Mouse (Mus musculus) layer of hippocampus, adult 18-20 months (tissue): ENCODE measurements at regions not wholly inside any gene's neighbourhood (a gene's known extent, or its start where the extent isn't known, plus 50 kb on each side); places are given as distances from the start of the nearest gene placed in this dataset.

Experiments
- DNase-seq, 2 experiments: peaks; one replicate each; pipeline ENCODE4 v3.0.0; 2022; ENCODE audit warnings: low spot score in 2 of 2

GRCm38 (mm10) chr5:126723304-126724295 is 518.0 kb upstream of the Tmem132c start:
- no peak for DNase-seq

DNA sequence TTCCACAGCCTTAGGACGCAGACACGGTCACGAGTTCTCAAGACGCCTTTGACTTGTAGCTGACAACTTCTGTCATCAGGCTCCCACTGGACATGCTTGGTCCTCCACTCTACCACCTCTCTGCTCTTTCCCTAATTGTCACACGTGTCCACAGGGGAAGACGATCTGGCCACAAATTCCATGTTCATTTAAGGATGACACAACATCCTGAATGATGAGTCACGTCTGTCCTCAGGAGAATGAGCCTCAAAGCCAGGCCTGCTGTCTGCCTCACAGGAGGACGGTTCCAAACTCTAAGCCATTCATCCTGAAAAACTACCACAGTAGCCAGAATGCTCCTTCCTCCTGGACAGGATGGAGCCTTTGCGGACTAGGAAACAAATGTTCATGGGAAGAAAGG is 517.3 kb upstream of the Tmem132c start:
- DNase-seq, result no peak

GRCm38 (mm10) chr5:126733470-126733869 is 508.1 kb upstream of the Tmem132c start:
- DNase-seq, result peak; percentile 79 to 92

GRCm38 (mm10) chr5:126735733-126736132 is 505.9 kb upstream of the Tmem132c start:
- no peak for DNase-seq

DNA sequence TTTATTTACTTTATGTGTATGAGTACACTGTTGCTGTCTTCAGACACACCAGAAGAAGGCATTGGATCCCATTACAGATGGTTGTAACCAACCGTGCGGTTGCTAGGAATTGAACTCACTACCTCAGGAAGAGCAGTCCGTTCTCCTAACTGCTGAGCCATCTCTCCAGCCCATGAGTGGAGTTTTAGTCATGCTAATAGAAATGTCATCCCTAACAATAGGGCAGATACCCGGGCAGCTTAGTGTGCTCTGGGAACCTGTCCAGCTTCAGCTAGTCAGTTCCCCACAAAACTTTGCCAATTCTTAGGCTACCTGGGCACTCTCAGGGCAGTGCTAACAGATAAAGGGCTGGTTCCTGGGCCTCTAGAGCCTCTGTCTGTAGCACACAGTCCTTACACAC is 503.9 kb upstream of the Tmem132c start:
- DNase-seq, result no peak

GRCm38 (mm10) chr5:126740861-126741410 is 500.7 kb upstream of the Tmem132c start:
- no peak for DNase-seq

- no peak for DNase-seq
These were observed 486.5 kb upstream of the Tmem132c start for GRCm38 (mm10) chr5:126755107-126755506.

GRCm38 (mm10) chr5:126765037-126765707 is 476.4 kb upstream of the Tmem132c start:
- DNase-seq, result no peak

DNA sequence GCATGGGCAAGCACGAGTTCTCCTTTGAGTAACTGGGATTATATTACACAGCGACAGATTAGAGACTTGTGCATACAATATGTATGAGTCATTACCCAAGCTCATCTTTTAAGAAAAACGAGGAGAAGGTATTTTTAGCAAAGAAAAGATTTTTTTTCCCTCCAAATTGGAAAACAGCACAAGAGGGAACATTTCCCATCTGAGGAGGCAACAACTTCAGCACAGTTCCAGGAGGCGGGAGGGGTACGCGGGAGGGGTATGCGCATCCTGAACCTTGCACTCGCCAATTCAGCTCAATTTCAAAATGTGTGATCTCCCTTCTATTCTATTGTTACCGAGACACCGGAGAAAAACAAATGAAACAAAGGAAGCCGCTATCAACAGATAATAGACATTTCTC is 472.6 kb upstream of the Tmem132c start:
- DNase-seq, result peak in 1 of 2 experiments; percentile 24

DNA sequence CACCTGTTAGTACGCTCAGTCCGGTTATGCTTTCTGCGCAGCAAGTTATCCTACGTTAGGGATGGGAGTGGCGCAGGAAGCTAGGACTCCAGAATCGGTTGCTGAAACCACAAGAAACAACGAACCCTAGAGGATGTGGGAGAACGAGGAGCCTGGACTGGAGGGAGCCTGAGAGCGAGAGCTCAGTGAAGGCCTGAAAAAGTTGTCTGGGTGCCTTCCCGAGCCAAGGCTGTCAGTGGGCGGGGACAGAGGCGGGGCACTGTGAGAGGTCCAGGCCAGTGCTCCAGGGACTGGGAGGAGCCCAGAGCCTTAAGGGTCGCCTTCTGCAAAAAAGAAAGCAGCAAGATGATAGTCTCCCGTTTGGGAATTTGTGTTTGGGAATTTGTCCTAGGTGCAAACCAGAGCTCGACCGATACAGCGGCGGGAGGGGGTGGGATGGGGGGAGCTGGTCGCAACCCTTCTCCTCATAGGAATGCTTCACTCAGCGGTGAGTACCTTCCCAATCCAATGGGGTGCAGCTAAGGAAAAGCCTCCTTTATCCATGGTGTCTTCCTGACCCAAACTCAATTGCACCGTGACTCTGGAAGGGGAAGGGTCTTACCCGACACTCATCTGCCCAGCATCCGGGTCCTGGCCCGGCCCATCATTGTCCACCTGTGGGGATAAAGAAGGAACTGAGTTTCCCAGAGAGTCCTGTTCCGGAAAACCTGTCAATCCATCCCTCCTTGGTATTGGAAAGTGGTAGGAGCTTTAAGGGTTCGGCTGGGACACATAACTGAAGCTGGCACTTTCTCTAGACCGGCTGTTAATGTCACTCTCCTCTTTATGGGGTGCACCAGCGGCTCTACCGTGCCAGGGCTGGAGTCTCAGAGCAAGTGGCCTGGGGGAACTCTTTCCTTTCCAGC is 453.6 kb upstream of the Tmem132c start:
- no peak for DNase-seq

DNA sequence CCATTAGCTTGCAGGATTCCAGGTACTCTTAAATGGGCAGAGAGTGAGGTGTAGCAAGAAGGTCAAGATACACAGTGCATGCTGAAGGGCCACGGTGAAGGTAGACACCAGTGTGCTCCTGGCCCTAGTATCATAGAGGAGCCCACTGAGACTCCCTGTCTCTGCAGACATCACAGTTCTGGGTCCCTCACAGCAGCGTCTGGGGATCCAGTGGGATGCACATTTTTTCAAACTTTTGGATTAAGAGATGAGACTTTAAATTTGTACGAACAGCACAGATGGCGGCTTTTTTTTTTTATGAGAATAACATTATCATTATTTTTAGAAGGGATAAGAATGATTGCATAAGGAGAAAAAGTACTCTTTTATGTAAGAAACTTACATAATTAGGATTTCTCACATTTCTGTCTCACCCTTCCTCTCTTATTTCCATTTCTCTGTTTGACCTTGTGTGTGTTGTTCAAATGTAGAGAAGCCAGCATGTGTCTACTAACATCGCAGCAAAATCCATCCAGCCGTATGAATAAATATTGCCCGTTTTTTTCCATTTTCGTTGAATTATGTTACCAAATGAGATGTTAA is 441.8 kb upstream of the Tmem132c start:
- DNase-seq, result peak in 1 of 2 experiments; percentile 27

- DNase-seq, result no peak
These were observed 435.0 kb upstream of the Tmem132c start for GRCm38 (mm10) chr5:126806656-126807055.

DNA sequence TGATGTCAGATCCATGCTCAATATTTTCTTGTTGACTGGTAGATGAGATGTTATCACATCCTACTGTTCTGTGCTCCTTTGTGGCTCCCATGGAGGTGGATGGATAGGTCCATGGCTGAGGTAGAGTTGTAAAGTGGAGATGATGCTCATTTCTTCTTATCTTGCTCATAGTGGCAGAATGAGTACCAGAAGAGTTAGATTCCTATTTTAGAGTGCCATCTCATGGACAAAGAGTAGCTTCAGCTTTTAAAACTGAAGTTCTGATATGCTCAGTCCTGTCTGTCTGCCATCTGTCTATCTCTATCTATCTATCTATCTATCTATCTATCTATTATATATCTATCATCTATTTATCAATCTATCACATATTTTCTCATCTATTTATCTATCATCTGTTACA is 425.5 kb upstream of the Tmem132c start:
- no peak for DNase-seq

- DNase-seq, result peak in 1 of 2 experiments; percentile 19
These were observed 406.2 kb upstream of the Tmem132c start for GRCm38 (mm10) chr5:126835440-126835839.

- DNase-seq, result peak; percentile 17 to 71
These were observed 399.0 kb upstream of the Tmem132c start for GRCm38 (mm10) chr5:126842606-126843005.

DNA sequence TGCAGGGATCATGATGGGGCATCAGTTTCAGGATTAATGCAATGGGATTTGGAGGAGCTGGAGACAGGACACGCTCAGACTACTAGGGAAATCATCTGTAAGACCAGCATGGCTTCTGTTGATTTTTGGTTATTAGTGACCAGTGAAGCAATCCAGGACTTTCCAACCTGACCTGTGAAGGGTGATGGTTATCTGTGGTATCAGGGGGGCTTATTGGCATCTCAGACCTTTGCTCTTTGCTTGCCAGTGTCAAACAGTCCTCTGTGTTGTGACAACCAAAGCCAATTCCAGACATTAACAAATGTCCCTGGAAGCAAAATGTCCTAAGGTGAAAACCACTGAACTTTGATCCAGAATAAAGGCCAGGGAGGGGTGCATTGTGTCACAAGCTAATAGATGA is 379.5 kb upstream of the Tmem132c start:
- DNase-seq, result no peak

DNA sequence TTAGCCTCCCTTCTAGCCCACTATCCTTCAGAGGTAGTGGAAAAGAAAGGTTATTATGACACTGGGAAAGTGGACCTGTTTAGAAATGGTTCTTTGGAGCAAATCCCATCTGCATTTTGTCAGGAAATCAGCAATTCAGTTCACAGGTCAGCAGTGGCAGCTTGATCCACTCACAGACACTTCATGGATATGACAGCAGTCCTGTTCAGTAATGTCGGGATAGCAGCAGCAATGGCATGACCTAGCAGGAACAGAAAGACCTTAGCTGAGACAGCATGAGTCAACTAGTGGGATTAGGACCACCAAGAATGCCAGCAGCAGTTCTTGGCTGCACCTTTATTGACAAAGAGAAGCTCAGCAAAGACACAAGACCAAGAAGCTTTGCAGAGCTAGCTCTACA is 365.8 kb upstream of the Tmem132c start:
- no peak for DNase-seq

DNA sequence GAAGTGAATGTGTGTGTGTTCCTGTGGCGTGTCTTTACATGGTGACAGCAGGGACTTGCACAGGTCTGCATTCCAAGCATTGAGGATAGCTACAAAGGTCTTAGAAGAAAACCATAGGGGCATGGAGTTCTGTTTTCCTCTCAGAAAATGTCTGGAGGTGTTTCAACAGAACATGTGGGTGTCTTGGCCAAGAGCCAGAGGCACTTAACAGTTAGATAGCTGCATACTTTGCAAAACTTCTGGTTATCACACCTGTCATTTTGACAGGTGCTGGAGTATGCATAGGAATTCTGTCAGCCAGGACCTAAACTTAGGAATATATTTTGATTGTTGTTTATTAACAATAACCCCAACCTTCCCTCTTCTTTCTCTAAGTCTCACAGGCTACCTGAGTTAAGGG is 350.9 kb upstream of the Tmem132c start:
- DNase-seq, result no peak

GRCm38 (mm10) chr5:126893063-126893462 is 348.5 kb upstream of the Tmem132c start:
- DNase-seq, result no peak

DNA sequence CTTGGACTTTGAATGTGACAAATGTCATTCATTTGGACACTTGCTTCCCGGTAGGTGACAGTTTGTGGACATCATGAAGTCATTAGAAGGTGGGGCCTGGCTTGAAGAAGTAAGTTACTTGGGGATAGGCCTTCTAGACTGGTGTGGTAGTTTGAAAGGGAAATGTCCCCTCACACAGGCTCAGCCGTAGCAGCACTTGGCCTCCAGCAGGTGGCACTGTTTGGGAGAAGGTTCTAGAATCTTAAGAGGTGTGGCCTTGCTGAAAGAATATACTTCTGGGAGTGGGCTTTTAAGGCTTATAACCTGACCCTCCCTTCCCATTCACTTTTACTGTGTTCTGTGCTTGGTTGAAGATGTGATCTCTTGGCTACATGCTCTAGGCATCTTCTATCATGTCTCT is 331.5 kb upstream of the Tmem132c start:
- no peak for DNase-seq

DNA sequence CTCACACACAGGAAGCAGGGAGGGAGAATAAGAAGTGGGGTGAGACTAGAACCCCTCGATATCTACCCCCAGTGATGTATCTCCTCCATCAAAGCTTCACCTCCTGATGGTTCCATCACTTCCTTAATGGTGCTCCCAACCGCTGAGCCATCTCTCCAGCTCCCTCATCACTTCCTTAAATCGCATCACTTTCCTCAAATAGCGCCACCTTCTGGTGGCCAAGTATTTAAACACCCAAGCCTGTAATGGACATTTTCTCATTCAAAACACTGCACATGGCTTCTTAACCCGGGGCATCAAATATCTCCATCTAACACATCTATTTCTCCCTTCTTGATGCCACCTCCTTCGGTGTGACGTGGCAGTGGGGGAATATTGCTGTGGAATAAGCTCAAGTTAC is 324.3 kb upstream of the Tmem132c start:
- DNase-seq, result no peak
